Mouse (Mus musculus): ENCODE data around the gene Rhebl1. TPM values are rescaled to one million over a fixed set of nuclear protein-coding genes. Genes with fewer than 3 reads are reported as not detected.

The Rhebl1 gene
- polyA plus RNA-seq, 1 experiment, result 4.6 TPM

- TF ChIP-seq POLR2A (IDR thresholded peaks at IDR 0.05; ENCODE audit: control insufficient read depth, low read depth, low read length), result no peak
- no peak for TF ChIP-seq CTCF (IDR thresholded peaks at IDR 0.05; ENCODE audit: control insufficient read depth, insufficient read depth, insufficient replicate concordance, low read depth, low read length)
- H3K4me1 ChIP-seq (ENCODE audit: control insufficient read depth, insufficient read depth, low read length), result peaks cover 2% of the 10 kb centered on the region; the same call in 1 of the 2 replicates
- H3K27me3 ChIP-seq (ENCODE audit: control insufficient read depth, insufficient read depth, low read length), result no peaks in the 10 kb centered on the region
- peak overlapping the region; percentile 16; the same call in 1 of the 2 replicates for H3K27ac ChIP-seq (ENCODE audit: control insufficient read depth, insufficient read depth, low read depth, low read length)
- H3K4me3 ChIP-seq (ENCODE audit: control insufficient read depth, low read depth, low read length), result no peak overlapping the region
- no peaks in the 10 kb centered on the region for H3K36me3 ChIP-seq (ENCODE audit: control insufficient read depth, insufficient read depth, low read length)
These were observed 61.9 kb downstream of the Rhebl1 start for GRCm38 (mm10) chr15:98832161-98833058.

- Histone ChIP-seq H3K27ac (ENCODE audit: control insufficient read depth, insufficient read depth, low read depth, low read length) (peak overlapping the region; percentile 56), H3K4me3 (ENCODE audit: control insufficient read depth, low read depth, low read length) (peak overlapping the region; percentile 94), H3K27me3 (ENCODE audit: control insufficient read depth, insufficient read depth, low read length) (no peaks in the 10 kb centered on the region), H3K4me1 (ENCODE audit: control insufficient read depth, insufficient read depth, low read length) (peaks cover 2% of the 10 kb centered on the region; the same call in 1 of the 2 replicates), H3K36me3 (ENCODE audit: control insufficient read depth, insufficient read depth, low read length) (no peaks in the 10 kb centered on the region)
- no peak for TF ChIP-seq POLR2A (IDR thresholded peaks at IDR 0.05; ENCODE audit: control insufficient read depth, low read depth, low read length)
- TF ChIP-seq CTCF (IDR thresholded peaks at IDR 0.05; ENCODE audit: control insufficient read depth, insufficient read depth, insufficient replicate concordance, low read depth, low read length), result no peak
These were observed 62.7 kb downstream of the Rhebl1 start for GRCm38 (mm10) chr15:98831684-98832035.

GRCm38 (mm10) chr15:98830736-98831683, 63.3 kb downstream of the Rhebl1 start, which contains the start of gene Prkag1:
Prkag1 (minus strand) TSS chr15:98831521.
- 0 out of 2 replicates have a peak, but pooled peaks have one; percentile 14 for TF ChIP-seq CTCF (IDR thresholded peaks at IDR 0.05; ENCODE audit: control insufficient read depth, insufficient read depth, insufficient replicate concordance, low read depth, low read length)
- peak; percentile 72 for TF ChIP-seq POLR2A (IDR thresholded peaks at IDR 0.05; ENCODE audit: control insufficient read depth, low read depth, low read length)
- H3K27ac ChIP-seq (ENCODE audit: control insufficient read depth, insufficient read depth, low read depth, low read length), result peak within 1 kb of the TSS; percentile 58
- H3K4me3 ChIP-seq (ENCODE audit: control insufficient read depth, low read depth, low read length), result peak within 1 kb of the TSS; percentile 94
- H3K36me3 ChIP-seq (ENCODE audit: control insufficient read depth, insufficient read depth, low read length), result no peaks in the 10 kb centered on the region
- no peaks in the 10 kb centered on the region for H3K27me3 ChIP-seq (ENCODE audit: control insufficient read depth, insufficient read depth, low read length)
- H3K4me1 ChIP-seq (ENCODE audit: control insufficient read depth, insufficient read depth, low read length), result peaks cover 2% of the 10 kb centered on the region; the same call in 1 of the 2 replicates

Other genes with a start within 250 kb of the Rhebl1 start
- 15.1 and 16.9 TPM in 2 replicates for gene Ddx23, start 231.6 kb downstream of the Rhebl1 start, polyA plus RNA-seq (2012; rRNA removed)
- gene Rnd1, start 217.1 kb downstream of the Rhebl1 start, polyA plus RNA-seq (2012; rRNA removed), result 0.32 and 0.46 TPM in 2 replicates
- gene Ccdc65, start 186.3 kb downstream of the Rhebl1 start, polyA plus RNA-seq (2012; rRNA removed), result 158 and 181 TPM in 2 replicates
- gene Fkbp11, start 166.3 kb downstream of the Rhebl1 start, polyA plus RNA-seq (2012; rRNA removed), result 1.0 and 1.4 TPM in 2 replicates
- 60.1 and 80.4 TPM in 2 replicates for gene Arf3, start 131.3 kb downstream of the Rhebl1 start, polyA plus RNA-seq (2012; rRNA removed)
- gene Wnt10b, start 116.4 kb downstream of the Rhebl1 start, polyA plus RNA-seq (2012; rRNA removed), result 0.47 and 0.67 TPM in 2 replicates
- gene Wnt1, start 104.7 kb downstream of the Rhebl1 start, polyA plus RNA-seq (2012; rRNA removed), result 3.5 and 4.0 TPM in 2 replicates
- gene Ddn, start 85.0 kb downstream of the Rhebl1 start, polyA plus RNA-seq (2012; rRNA removed), result 0.02 TPM in 1 of 2 replicates, not detected in the other
- gene Prkag1, start 63.0 kb downstream of the Rhebl1 start, polyA plus RNA-seq (2012; rRNA removed), result 18.4 and 19.5 TPM in 2 replicates
- gene Kmt2d, start 23.3 kb downstream of the Rhebl1 start, polyA plus RNA-seq (2012; rRNA removed), result 17.0 and 17.4 TPM in 2 replicates
- 9.4 and 10.8 TPM in 2 replicates for gene Dhh, start 4.0 kb upstream of the Rhebl1 start, polyA plus RNA-seq (2012; rRNA removed)
- gene Lmbr1l, start 23.7 kb upstream of the Rhebl1 start, polyA plus RNA-seq (2012; rRNA removed), result 478 and 581 TPM in 2 replicates
- gene Tuba1b, start 40.0 kb upstream of the Rhebl1 start, polyA plus RNA-seq (2012; rRNA removed), result 124 and 148 TPM in 2 replicates
- gene Gm49450, start 59.0 kb upstream of the Rhebl1 start, polyA plus RNA-seq (2012; rRNA removed), result 2.3 and 2.4 TPM in 2 replicates
- 77.2 and 93.1 TPM in 2 replicates for gene Tuba1a, start 59.2 kb upstream of the Rhebl1 start, polyA plus RNA-seq (2012; rRNA removed)
- gene Tuba1c, start 135.4 kb upstream of the Rhebl1 start, polyA plus RNA-seq (2012; rRNA removed), result 223 and 227 TPM in 2 replicates
- gene Prph, start 160.6 kb upstream of the Rhebl1 start, polyA plus RNA-seq (2012; rRNA removed), result 0.14 and 0.36 TPM in 2 replicates
- 15.2 and 17.5 TPM in 2 replicates for gene Troap, start 180.0 kb upstream of the Rhebl1 start, polyA plus RNA-seq (2012; rRNA removed)
- gene C1ql4, start 193.3 kb upstream of the Rhebl1 start, polyA plus RNA-seq (2012; rRNA removed), result 0.72 and 1.0 TPM in 2 replicates
- gene Dnajc22, start 198.6 kb upstream of the Rhebl1 start, polyA plus RNA-seq (2012; rRNA removed), result 4.1 TPM in 2 replicates
- 34.2 and 35.8 TPM in 2 replicates for gene Spats2, start 231.4 kb upstream of the Rhebl1 start, polyA plus RNA-seq (2012; rRNA removed)